Comparison of ENCODE assay signal across 28 mouse cellular contexts in genomic region chr14:18396206-18396764, GRCm38 (mm10).
DNase-seq lines count a peak whose midpoint lies in the region; ATAC-seq lines count a peak whose summit lies in the region.
"Had no signal": no experiment of that assay in that cellular context is flagged by ENCODE, and none has a peak within 500 bp of the region (broad histone marks: within the 10 kb centered on the region; RNA-seq: fewer than 3 reads in every experiment).

No protein-coding gene starts in this region.

- H3K4me1 ChIP-seq in kidney, embryonic 15.5 days: 0 out of 2 replicates have a peak, but pooled peaks cover 2% of the 10 kb centered on the region
- no peaks in the 10 kb centered on the region for H3K4me1 ChIP-seq in intestine, embryonic 15.5 days (replicated peaks)
- no peaks in the 10 kb centered on the region for H3K4me1 ChIP-seq in midbrain, embryonic 10.5 days
- H3K4me1 ChIP-seq: embryonic facial prominence, embryonic 12.5 days; embryonic facial prominence, embryonic 15.5 days; forebrain, embryonic 15.5 days; hindbrain, embryonic 10.5 days; hindbrain, embryonic 13.5 days had no signal

- H3K9me3 ChIP-seq in kidney, embryonic 15.5 days (replicated peaks): no peaks in the 10 kb centered on the region
- no peaks in the 10 kb centered on the region for H3K9me3 ChIP-seq in intestine, embryonic 15.5 days
- no peaks in the 10 kb centered on the region for H3K9me3 ChIP-seq in midbrain, embryonic 10.5 days (replicated peaks)
- H3K9me3 ChIP-seq: embryonic facial prominence, embryonic 12.5 days; embryonic facial prominence, embryonic 15.5 days; forebrain, embryonic 15.5 days; G1E; heart, embryonic 12.5 days; heart, embryonic 15.5 days; hindbrain, embryonic 10.5 days; hindbrain, embryonic 13.5 days had no signal

- no peak overlapping the region for H3K4me2 ChIP-seq in kidney, embryonic 15.5 days
- no peak overlapping the region for H3K4me2 ChIP-seq in intestine, embryonic 15.5 days (replicated peaks)
- H3K4me2 ChIP-seq: embryonic facial prominence, embryonic 12.5 days; embryonic facial prominence, embryonic 15.5 days; forebrain, embryonic 15.5 days; heart, embryonic 12.5 days; heart, embryonic 15.5 days; hindbrain, embryonic 13.5 days had no signal

- no peak overlapping the region for H3K4me3 ChIP-seq in kidney, embryonic 15.5 days (replicated peaks)
- no peak overlapping the region for H3K4me3 ChIP-seq in intestine, embryonic 15.5 days (replicated peaks)
- H3K4me3 ChIP-seq in midbrain, embryonic 10.5 days: no peak overlapping the region
- H3K4me3 ChIP-seq: embryonic facial prominence, embryonic 12.5 days; embryonic facial prominence, embryonic 15.5 days; forebrain, embryonic 15.5 days; heart, embryonic 12.5 days; heart, embryonic 15.5 days; hindbrain, embryonic 10.5 days; hindbrain, embryonic 13.5 days had no signal

- peak; percentile 15 for DNase-seq in kidney, adult 11 months
- DNase-seq in kidney, adult 18-20 months: no peak
- DNase-seq in kidney, adult 9 months: peak; percentile 31
- DNase-seq in cerebellum, adult 8-10 months: no peak
- DNase-seq in midbrain, embryonic 10.5 days (ENCODE audit: low spot score): no peak
- DNase-seq: adrenal gland, postnatal 10 days; adrenal gland, postnatal 36 days; B cell, adult 2 months; cerebellum, adult 18-20 months; cerebellum, adult 9-11 months; cerebellum, postnatal 25 days; gastrocnemius, postnatal 10 days; gastrocnemius, postnatal 36 days; heart, postnatal 10 days; heart, postnatal 36 days had no signal

- no peak overlapping the region for H3K27ac ChIP-seq in kidney, embryonic 15.5 days
- H3K27ac ChIP-seq in intestine, embryonic 15.5 days: no peak overlapping the region
- H3K27ac ChIP-seq in midbrain, embryonic 10.5 days (replicated peaks): no peak overlapping the region
- H3K27ac ChIP-seq: embryonic facial prominence, embryonic 12.5 days; embryonic facial prominence, embryonic 15.5 days; forebrain, embryonic 15.5 days; heart, embryonic 15.5 days; hindbrain, embryonic 10.5 days; hindbrain, embryonic 13.5 days had no signal

- no peaks in the 10 kb centered on the region for H3K36me3 ChIP-seq in kidney, embryonic 15.5 days
- no peaks in the 10 kb centered on the region for H3K36me3 ChIP-seq in intestine, embryonic 15.5 days
- no peaks in the 10 kb centered on the region for H3K36me3 ChIP-seq in midbrain, embryonic 10.5 days
- H3K36me3 ChIP-seq: embryonic facial prominence, embryonic 12.5 days; embryonic facial prominence, embryonic 15.5 days; forebrain, embryonic 15.5 days; G1E; heart, embryonic 12.5 days; heart, embryonic 15.5 days; hindbrain, embryonic 10.5 days; hindbrain, embryonic 13.5 days had no signal

- H3K27me3 ChIP-seq in kidney, embryonic 15.5 days: no peaks in the 10 kb centered on the region
- H3K27me3 ChIP-seq in intestine, embryonic 15.5 days (replicated peaks): no peaks in the 10 kb centered on the region
- H3K27me3 ChIP-seq in midbrain, embryonic 10.5 days (ENCODE audit: low read depth, poor library complexity, severe bottlenecking): no peaks in the 10 kb centered on the region
- H3K27me3 ChIP-seq: CH12.LX; embryonic facial prominence, embryonic 12.5 days; embryonic facial prominence, embryonic 15.5 days; forebrain, embryonic 15.5 days; heart, embryonic 12.5 days; heart, embryonic 15.5 days; hindbrain, embryonic 13.5 days; Patski had no signal

- no peak for ATAC-seq in kidney, embryonic 15.5 days (replicated peaks; ENCODE audit: low FRiP score)
- ATAC-seq in intestine, embryonic 15.5 days: peak; percentile 91
- ATAC-seq: forebrain, embryonic 15.5 days; hindbrain, embryonic 16.5 days; Patski had no signal

- H3K9ac ChIP-seq in kidney, embryonic 15.5 days: no peak overlapping the region
- H3K9ac ChIP-seq in intestine, embryonic 15.5 days: no peak overlapping the region
- H3K9ac ChIP-seq: embryonic facial prominence, embryonic 12.5 days; embryonic facial prominence, embryonic 15.5 days; forebrain, embryonic 15.5 days; heart, embryonic 12.5 days; heart, embryonic 15.5 days; hindbrain, embryonic 13.5 days had no signal

- 87% methylated on average over 8 of the region's 8 CpGs for WGBS in kidney, embryonic 15.5 days
- 66% methylated on average over 8 of the region's 8 CpGs for WGBS in intestine, embryonic 15.5 days
- 91% methylated on average over 8 of the region's 8 CpGs for WGBS in midbrain, embryonic 10.5 days

Comparison
In these comparisons a context has a peak if more than half of its experiments do, and no peak if none do; other contexts are left out.
1. DNase-seq: peak in kidney, adult 11 months (single experiment) and kidney, adult 9 months (single experiment); none in kidney, adult 18-20 months (single experiment), cerebellum, adult 8-10 months (single experiment) and midbrain, embryonic 10.5 days (single experiment).